Mouse (Mus musculus) lung, adult 2 months (tissue): Measurements from ENCODE around the gene Midn.

Experiments
- CTCF ChIP-seq: fragments of 200-500 bp; IDR thresholded peaks from 2 replicates; pipeline ENCODE4 v1.5.1; 2011; ENCODE audit warnings: mild to moderate bottlenecking, low read length, control low read depth; ENCODE audit not compliant: insufficient read depth
- POLR2A ChIP-seq: fragments of 200-500 bp; IDR thresholded peaks from 2 replicates; pipeline ENCODE4 v1.6.1; 2011; ENCODE audit warnings: low read depth, mild to moderate bottlenecking, control low read depth, low read length, borderline replicate concordance; ENCODE audit errors: extremely low read depth

DNA sequence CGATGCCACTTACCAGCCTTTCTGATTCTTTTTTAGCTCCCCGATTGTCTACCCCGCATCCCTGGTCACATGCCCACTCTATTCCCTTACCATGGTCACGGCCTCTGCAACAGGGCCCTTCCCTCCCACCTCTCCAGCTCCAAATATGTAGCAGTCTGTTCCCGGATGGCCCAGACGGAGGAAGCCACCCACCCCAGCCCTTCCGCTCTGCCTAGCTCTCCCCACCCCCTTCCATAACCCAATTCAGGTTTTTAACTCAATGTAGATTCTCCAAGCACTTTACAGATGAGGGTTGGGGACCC is 8.6 kb downstream of the Midn start:
- TF ChIP-seq CTCF (no peak), POLR2A (no peak)
